Mouse (Mus musculus) liver, embryonic 15.5 days (tissue): ENCODE results near the gene Fgfr2. TPM values are rescaled to one million over a fixed set of nuclear protein-coding genes. Genes with fewer than 3 reads are reported as not detected.

Source experiments
- ATAC-seq: fragments of 200-750 bp; cut with Nextera tagmentation; 2 replicates; pipeline ENCODE4 v1.8.0; 2017; ENCODE audit warnings: moderate number of reproducible peaks, mild to moderate bottlenecking, moderate library complexity; ENCODE audit not compliant: insufficient read depth
- H3K27ac ChIP-seq: fragments of 300-500 bp; sonication (generic); replicated peaks from 2 replicates; pipeline ENCODE4 v1.5.1; 2015; ENCODE audit warnings: mild to moderate bottlenecking, inconsistent platforms
- H3K27me3 ChIP-seq: fragments of 300-500 bp; sonication (generic); 2 replicates; pipeline ENCODE4 v1.6.1; 2015; ENCODE audit warnings: mild to moderate bottlenecking, inconsistent platforms
- H3K36me3 ChIP-seq: fragments of 300-500 bp; sonication (generic); replicated peaks from 2 replicates; pipeline ENCODE4 v1.6.1; 2015; ENCODE audit warnings: moderate library complexity, mild to moderate bottlenecking, inconsistent platforms
- H3K4me1 ChIP-seq: fragments of 300-500 bp; sonication (generic); replicated peaks from 2 replicates; pipeline ENCODE4 v1.6.1; 2015; ENCODE audit warnings: inconsistent platforms
- H3K4me2 ChIP-seq: fragments of 300-500 bp; sonication (generic); 2 replicates; pipeline ENCODE4 v1.6.1; 2015; ENCODE audit warnings: moderate library complexity, mild to moderate bottlenecking, inconsistent platforms
- H3K4me3 ChIP-seq: fragments of 300-500 bp; sonication (generic); replicated peaks from 2 replicates; pipeline ENCODE4 v1.5.1; 2015; ENCODE audit warnings: mild to moderate bottlenecking, inconsistent platforms
- H3K9ac ChIP-seq: fragments of 300-500 bp; sonication (generic); 2 replicates; pipeline ENCODE4 v1.6.1; 2015; ENCODE audit warnings: moderate library complexity, mild to moderate bottlenecking, inconsistent platforms
- H3K9me3 ChIP-seq: fragments of 300-500 bp; sonication (generic); replicated peaks from 2 replicates; pipeline ENCODE4 v1.6.1; 2016; ENCODE audit warnings: inconsistent platforms
- WGBS: fragments of 180-500 bp; shearing (Covaris S2); methylation state at CpG from one replicate; pipeline ENCODE4 v1.1.7; 2015; ENCODE audit warnings: mixed read lengths; ENCODE audit not compliant: insufficient replicate concordance; 5-methylcytosine and 5-hydroxymethylcytosine counted together
- polyA plus RNA-seq: library from polyadenylated mRNA; unstranded; fragments of >200 nt; fragmentation: Nextera tagmentation; extraction: Ambion mirVana; gene quantifications from 2 replicates; pipeline ENCODE4 v1.2.1, GENCODE M21; 2015

Gene Fgfr2
- polyA plus RNA-seq, 1 experiment from 2014 or later, result 10.5 TPM

- H3K9ac ChIP-seq, result no peak overlapping the region
- H3K27me3 ChIP-seq, result peaks cover 2% of the 10 kb centered on the region; the same call in 1 of the 2 replicates
- no peaks in the 10 kb centered on the region for H3K36me3 ChIP-seq
- H3K27ac ChIP-seq, result no peak overlapping the region
- 69% methylated on average over 9 of the region's 9 CpGs for WGBS
- peaks cover 6% of the 10 kb centered on the region; the same call in 1 of the 2 replicates for H3K4me1 ChIP-seq
- H3K9me3 ChIP-seq, result no peaks in the 10 kb centered on the region
- H3K4me2 ChIP-seq, result no peak overlapping the region
- no peak for ATAC-seq
- no peak overlapping the region for H3K4me3 ChIP-seq
Measured at GRCm38 (mm10) chr7:130640681-130641080, 2482.5 kb downstream of the Fgfr2 start.

GRCm38 (mm10) chr7:130637811-130638210 is 2485.3 kb downstream of the Fgfr2 start:
- no peak overlapping the region for H3K27ac ChIP-seq
- no peak overlapping the region for H3K4me2 ChIP-seq
- H3K36me3 ChIP-seq, result no peaks in the 10 kb centered on the region
- no peaks in the 10 kb centered on the region for H3K27me3 ChIP-seq
- 52% methylated on average over 6 of the region's 6 CpGs for WGBS
- H3K4me1 ChIP-seq, result no peaks in the 10 kb centered on the region
- no peak for ATAC-seq
- no peaks in the 10 kb centered on the region for H3K9me3 ChIP-seq
- no peak overlapping the region for H3K4me3 ChIP-seq
- H3K9ac ChIP-seq, result no peak overlapping the region

- no peak for ATAC-seq
- Histone ChIP-seq H3K9me3 (no peaks in the 10 kb centered on the region), H3K4me1 (0 out of 2 replicates have a peak, but pooled peaks cover 1% of the 10 kb centered on the region), H3K36me3 (no peaks in the 10 kb centered on the region), H3K4me2 (no peak overlapping the region), H3K4me3 (no peak overlapping the region), H3K27ac (no peak overlapping the region), H3K27me3 (no peaks in the 10 kb centered on the region), H3K9ac (no peak overlapping the region)
- 60% methylated on average over 4 of the region's 4 CpGs for WGBS
Measured at GRCm38 (mm10) chr7:130636902-130637301, 2486.2 kb downstream of the Fgfr2 start.

- Histone ChIP-seq H3K4me1 (0 out of 2 replicates have a peak, but pooled peaks cover 4% of the 10 kb centered on the region), H3K4me3 (no peak overlapping the region), H3K36me3 (no peaks in the 10 kb centered on the region), H3K4me2 (no peak overlapping the region), H3K9me3 (no peaks in the 10 kb centered on the region), H3K27ac (no peak overlapping the region), H3K27me3 (no peaks in the 10 kb centered on the region), H3K9ac (no peak overlapping the region)
- no peak for ATAC-seq
- WGBS, result 53% methylated on average over 3 of the region's 3 CpGs
Measured at GRCm38 (mm10) chr7:130636274-130636673, 2486.9 kb downstream of the Fgfr2 start.

- no peaks in the 10 kb centered on the region for H3K9me3 ChIP-seq
- 0 out of 2 replicates have a peak, but pooled peaks cover 4% of the 10 kb centered on the region for H3K4me1 ChIP-seq
- no peak overlapping the region for H3K4me3 ChIP-seq
- no peak overlapping the region for H3K27ac ChIP-seq
- no peak for ATAC-seq
- WGBS, result 44% methylated on average over 7 of the region's 7 CpGs
- no peak overlapping the region for H3K9ac ChIP-seq
- H3K36me3 ChIP-seq, result no peaks in the 10 kb centered on the region
- H3K27me3 ChIP-seq, result no peaks in the 10 kb centered on the region
- no peak overlapping the region for H3K4me2 ChIP-seq
Measured at GRCm38 (mm10) chr7:130635212-130635611, 2487.9 kb downstream of the Fgfr2 start.

GRCm38 (mm10) chr7:130634259-130634871 is 2488.8 kb downstream of the Fgfr2 start:
- no peaks in the 10 kb centered on the region for H3K27me3 ChIP-seq
- H3K4me2 ChIP-seq, result no peak overlapping the region
- H3K27ac ChIP-seq, result no peak overlapping the region
- no peak overlapping the region for H3K9ac ChIP-seq
- 0 out of 2 replicates have a peak, but pooled peaks cover 4% of the 10 kb centered on the region for H3K4me1 ChIP-seq
- no peak overlapping the region for H3K4me3 ChIP-seq
- no peaks in the 10 kb centered on the region for H3K9me3 ChIP-seq
- no peak for ATAC-seq
- WGBS, result 83% methylated on average over 4 of the region's 4 CpGs
- H3K36me3 ChIP-seq, result no peaks in the 10 kb centered on the region

- Histone ChIP-seq H3K9ac (no peak overlapping the region), H3K9me3 (no peaks in the 10 kb centered on the region), H3K4me2 (no peak overlapping the region), H3K4me1 (0 out of 2 replicates have a peak, but pooled peaks cover 4% of the 10 kb centered on the region), H3K4me3 (no peak overlapping the region), H3K27ac (no peak overlapping the region), H3K27me3 (no peaks in the 10 kb centered on the region), H3K36me3 (no peaks in the 10 kb centered on the region)
- ATAC-seq, result no peak
- WGBS, result 70% methylated on average over 5 of the region's 5 CpGs
Measured at GRCm38 (mm10) chr7:130632379-130632732, 2490.8 kb downstream of the Fgfr2 start.

GRCm38 (mm10) chr7:130631553-130632378 is 2491.4 kb downstream of the Fgfr2 start:
- ATAC-seq, result no peak
- no peak overlapping the region for H3K9ac ChIP-seq
- H3K27me3 ChIP-seq, result no peaks in the 10 kb centered on the region
- no peak overlapping the region for H3K4me2 ChIP-seq
- H3K4me1 ChIP-seq, result 0 out of 2 replicates have a peak, but pooled peaks cover 4% of the 10 kb centered on the region
- 53% methylated on average over 22 of the region's 22 CpGs for WGBS
- no peak overlapping the region for H3K4me3 ChIP-seq
- no peaks in the 10 kb centered on the region for H3K9me3 ChIP-seq
- H3K36me3 ChIP-seq, result no peaks in the 10 kb centered on the region
- no peak overlapping the region for H3K27ac ChIP-seq

- Histone ChIP-seq H3K4me3 (no peak overlapping the region), H3K4me2 (no peak overlapping the region), H3K4me1 (0 out of 2 replicates have a peak, but pooled peaks cover 4% of the 10 kb centered on the region), H3K36me3 (no peaks in the 10 kb centered on the region), H3K27me3 (no peaks in the 10 kb centered on the region), H3K27ac (no peak overlapping the region), H3K9me3 (no peaks in the 10 kb centered on the region), H3K9ac (no peak overlapping the region)
- 66% methylated on average over 3 of the region's 3 CpGs for WGBS
- no peak for ATAC-seq
Measured at GRCm38 (mm10) chr7:130630956-130631355, 2492.2 kb downstream of the Fgfr2 start.

GRCm38 (mm10) chr7:130629999-130630398 is 2493.2 kb downstream of the Fgfr2 start:
- Histone ChIP-seq H3K4me3 (no peak overlapping the region), H3K36me3 (no peaks in the 10 kb centered on the region), H3K27ac (no peak overlapping the region), H3K9me3 (no peaks in the 10 kb centered on the region), H3K9ac (no peak overlapping the region), H3K4me1 (0 out of 2 replicates have a peak, but pooled peaks cover 4% of the 10 kb centered on the region), H3K4me2 (no peak overlapping the region), H3K27me3 (no peaks in the 10 kb centered on the region; the same call in 1 of the 2 replicates)
- ATAC-seq, result no peak
- 66% methylated on average over 7 of the region's 7 CpGs for WGBS

- Histone ChIP-seq H3K9ac (no peak overlapping the region), H3K4me2 (no peak overlapping the region), H3K36me3 (no peaks in the 10 kb centered on the region), H3K9me3 (no peaks in the 10 kb centered on the region), H3K27me3 (no peaks in the 10 kb centered on the region; the same call in 1 of the 2 replicates), H3K27ac (no peak overlapping the region), H3K4me3 (no peak overlapping the region), H3K4me1 (0 out of 2 replicates have a peak, but pooled peaks cover 4% of the 10 kb centered on the region)
- ATAC-seq, result no peak
- WGBS, result 15% methylated on average over 1 of the region's 1 CpGs
Measured at GRCm38 (mm10) chr7:130628601-130629000, 2494.5 kb downstream of the Fgfr2 start.
